Mouse (Mus musculus): ENCODE data around the gene Zfp384. TPM values are rescaled to one million over a fixed set of nuclear protein-coding genes. Genes with fewer than 3 reads are reported as not detected.

The Zfp384 gene
- polyA plus RNA-seq (2012; rRNA removed) = 18.4 and 20.2 TPM in 2 replicates

GRCm38 (mm10) chr6:125009129-125009180, at the start of gene Zfp384:
TSS of gene Zfp384 (plus strand) at chr6:125009145.

GRCm38 (mm10) chr6:124965088-124965719, 43.7 kb upstream of the Zfp384 start, which contains the start of gene Cops7a:
TSS of gene Cops7a (minus strand) at chr6:124965538.

GRCm38 (mm10) chr6:124996551-124997501, 12.1 kb upstream of the Zfp384 start, which contains the start of gene Pianp:
TSS of gene Pianp (plus strand) at chr6:124996694.

GRCm38 (mm10) chr6:125039533-125040153, 30.7 kb downstream of the Zfp384 start, which contains the start of gene Ing4:
TSS of gene Ing4 (plus strand) at chr6:125039760.

GRCm38 (mm10) chr6:125049678-125050077, 40.7 kb downstream of the Zfp384 start, which contains the start of gene Acrbp:
TSS of gene Acrbp (plus strand) at chr6:125049689.

GRCm38 (mm10) chr6:125067571-125067995, 58.6 kb downstream of the Zfp384 start, which contains the start of gene Lpar5:
TSS of gene Lpar5 (plus strand) at chr6:125067920.

Other genes starting within 250 kb of the Zfp384 start
- 0.29 and 0.42 TPM in 2 replicates for gene Eno2, start 239.5 kb upstream of the Zfp384 start, polyA plus RNA-seq (2012; rRNA removed)
- 0.05 and 0.06 TPM in 2 replicates for gene Lrrc23, start 229.4 kb upstream of the Zfp384 start, polyA plus RNA-seq (2012; rRNA removed)
- gene Spsb2, start 200.5 kb upstream of the Zfp384 start, polyA plus RNA-seq (2012; rRNA removed) = 6.0 and 6.8 TPM in 2 replicates
- gene Tpi1, start 194.8 kb upstream of the Zfp384 start, polyA plus RNA-seq (2012; rRNA removed) = 397 and 428 TPM in 2 replicates
- 23.8 and 25.3 TPM in 2 replicates for gene Usp5, start 179.7 kb upstream of the Zfp384 start, polyA plus RNA-seq (2012; rRNA removed)
- 76.5 and 80.3 TPM in 2 replicates for gene Cdca3, start 179.6 kb upstream of the Zfp384 start, polyA plus RNA-seq (2012; rRNA removed)
- 0.02 and 0.03 TPM in 2 replicates for gene Gnb3, start 168.9 kb upstream of the Zfp384 start, polyA plus RNA-seq (2012; rRNA removed)
- 3.8 and 3.9 TPM in 2 replicates for gene P3h3, start 151.4 kb upstream of the Zfp384 start, polyA plus RNA-seq (2012; rRNA removed)
- 0.04 and 0.06 TPM in 2 replicates for gene Gpr162, start 145.2 kb upstream of the Zfp384 start, polyA plus RNA-seq (2012; rRNA removed)
- 0.17 and 0.19 TPM in 2 replicates for gene Cd4, start 120.9 kb upstream of the Zfp384 start, polyA plus RNA-seq (2012; rRNA removed)
- 0.14 and 0.20 TPM in 2 replicates for gene Lag3, start 97.4 kb upstream of the Zfp384 start, polyA plus RNA-seq (2012; rRNA removed)
- 162 TPM in 2 replicates for gene Ptms, start 89.0 kb upstream of the Zfp384 start, polyA plus RNA-seq (2012; rRNA removed)
- gene Mlf2, start 77.8 kb upstream of the Zfp384 start, polyA plus RNA-seq (2012; rRNA removed) = 101 and 113 TPM in 2 replicates
- 58.9 and 63.0 TPM in 2 replicates for gene Cops7a, start 43.6 kb upstream of the Zfp384 start, polyA plus RNA-seq (2012; rRNA removed)
- 0.04 and 0.06 TPM in 2 replicates for gene Pianp, start 12.5 kb upstream of the Zfp384 start, polyA plus RNA-seq (2012; rRNA removed)
- 22.3 and 26.4 TPM in 2 replicates for gene Ing4, start 30.6 kb downstream of the Zfp384 start, polyA plus RNA-seq (2012; rRNA removed)
- 3.3 and 4.0 TPM in 2 replicates for gene Acrbp, start 40.5 kb downstream of the Zfp384 start, polyA plus RNA-seq (2012; rRNA removed)
- gene Lpar5, start 58.8 kb downstream of the Zfp384 start, polyA plus RNA-seq (2012; rRNA removed) = 1.1 and 1.4 TPM in 2 replicates
- gene Chd4, start 86.8 kb downstream of the Zfp384 start, polyA plus RNA-seq (2012; rRNA removed) = 17.0 and 20.2 TPM in 2 replicates
- 16.0 and 17.2 TPM in 2 replicates for gene Nop2, start 122.8 kb downstream of the Zfp384 start, polyA plus RNA-seq (2012; rRNA removed)
- gene Iffo1, start 136.1 kb downstream of the Zfp384 start, polyA plus RNA-seq (2012; rRNA removed) = 5.6 and 7.2 TPM in 2 replicates
- 2,795 and 3,480 TPM in 2 replicates for gene Gapdh, start 157.3 kb downstream of the Zfp384 start, polyA plus RNA-seq (2012; rRNA removed)
- gene Ncapd2, start 182.6 kb downstream of the Zfp384 start, polyA plus RNA-seq (2012; rRNA removed) = 60.5 and 72.0 TPM in 2 replicates
- 51.4 and 53.4 TPM in 2 replicates for gene Mrpl51, start 182.7 kb downstream of the Zfp384 start, polyA plus RNA-seq (2012; rRNA removed)
- gene Vamp1, start 206.4 kb downstream of the Zfp384 start, polyA plus RNA-seq (2012; rRNA removed) = 5.1 and 6.2 TPM in 2 replicates
- 15.6 and 17.1 TPM in 2 replicates for gene Tapbpl, start 222.7 kb downstream of the Zfp384 start, polyA plus RNA-seq (2012; rRNA removed)
- gene Cd27, start 227.9 kb downstream of the Zfp384 start, polyA plus RNA-seq (2012; rRNA removed) = 0.64 and 0.66 TPM in 2 replicates

All from liver, embryonic 18 days (tissue).